Mouse (Mus musculus): ENCODE data around the gene Polg.
A peak's percentile ranks its signal among the peaks of the same experiment; 100 is the strongest.

Gene Polg

GRCm38 (mm10) chr7:79466053-79466901, at the start of gene Polg:
Gene Polg, minus strand, starts transcription at chr7:79466362.
- peak; percentile 100 for DNase-seq

GRCm38 (mm10) chr7:79515861-79516260, 49.7 kb upstream of the Polg start:
- DNase-seq = no peak

- no peak for DNase-seq
Observed at GRCm38 (mm10) chr7:79515221-79515743, 49.1 kb upstream of the Polg start.

GRCm38 (mm10) chr7:79514361-79514881, 48.3 kb upstream of the Polg start:
- no peak for DNase-seq

- no peak for DNase-seq
Observed at GRCm38 (mm10) chr7:79513466-79513865, 47.3 kb upstream of the Polg start.

- no peak for DNase-seq
Observed at GRCm38 (mm10) chr7:79512496-79512895, 46.3 kb upstream of the Polg start.

- DNase-seq = no peak
Observed at GRCm38 (mm10) chr7:79511656-79512055, 45.5 kb upstream of the Polg start.

- no peak for DNase-seq
Observed at GRCm38 (mm10) chr7:79511181-79511580, 45.0 kb upstream of the Polg start.

GRCm38 (mm10) chr7:79510686-79511085, 44.5 kb upstream of the Polg start:
- no peak for DNase-seq

GRCm38 (mm10) chr7:79509710-79510109, 43.5 kb upstream of the Polg start:
- DNase-seq = no peak

GRCm38 (mm10) chr7:79509235-79509607, 43.1 kb upstream of the Polg start:
- DNase-seq = no peak

- no peak for DNase-seq
Observed at GRCm38 (mm10) chr7:79508280-79509234, 42.4 kb upstream of the Polg start.

GRCm38 (mm10) chr7:79507756-79508155, 41.6 kb upstream of the Polg start:
- DNase-seq = no peak

- DNase-seq = no peak
Observed at GRCm38 (mm10) chr7:79507101-79507705, 41.0 kb upstream of the Polg start.

GRCm38 (mm10) chr7:79506531-79507090, 40.4 kb upstream of the Polg start:
- DNase-seq = no peak

- no peak for DNase-seq
Observed at GRCm38 (mm10) chr7:79505876-79506530, 39.8 kb upstream of the Polg start.

- DNase-seq = no peak
Observed at GRCm38 (mm10) chr7:79505376-79505775, 39.2 kb upstream of the Polg start.

GRCm38 (mm10) chr7:79504723-79505122, 38.6 kb upstream of the Polg start:
- DNase-seq = no peak

- no peak for DNase-seq
Observed at GRCm38 (mm10) chr7:79503656-79504250, 37.6 kb upstream of the Polg start.

- no peak for DNase-seq
Observed at GRCm38 (mm10) chr7:79503103-79503455, 36.9 kb upstream of the Polg start.
